Mouse (Mus musculus) embryonic facial prominence, embryonic 12.5 days (tissue): ENCODE measurements around the gene Tctn1. TPM values are rescaled to one million over a fixed set of nuclear protein-coding genes. Genes with fewer than 3 reads are reported as not detected.
A peak's percentile ranks its signal among the peaks of the same experiment; 100 is the strongest.

Source experiments
- ATAC-seq: fragments of 200-750 bp; cut with Nextera tagmentation; 2 replicates; pipeline ENCODE4 v1.8.0; 2017; ENCODE audit not compliant: insufficient number of reproducible peaks, insufficient read depth, low FRiP score, low TSS enrichment
- H3K27ac ChIP-seq: fragments of 300-500 bp; sonication (generic); 2 replicates; pipeline ENCODE4 v1.5.1; 2016; ENCODE audit warnings: mild to moderate bottlenecking
- H3K27me3 ChIP-seq: fragments of 300-500 bp; sonication (generic); 2 replicates; pipeline ENCODE4 v1.6.1; 2016; ENCODE audit warnings: mild to moderate bottlenecking, moderate library complexity
- H3K36me3 ChIP-seq: fragments of 300-500 bp; sonication (generic); 2 replicates; pipeline ENCODE4 v1.6.1; 2016; ENCODE audit warnings: mild to moderate bottlenecking
- H3K4me1 ChIP-seq: fragments of 300-500 bp; sonication (generic); 2 replicates; pipeline ENCODE4 v1.6.1; 2016
- H3K4me2 ChIP-seq: fragments of 300-500 bp; sonication (generic); replicated peaks from 2 replicates; pipeline ENCODE4 v1.6.1; 2016; ENCODE audit warnings: mild to moderate bottlenecking, moderate library complexity
- H3K4me3 ChIP-seq: fragments of 300-500 bp; sonication (generic); 2 replicates; pipeline ENCODE4 v1.5.1; 2016; ENCODE audit warnings: mild to moderate bottlenecking
- H3K9ac ChIP-seq: fragments of 300-500 bp; sonication (generic); 2 replicates; pipeline ENCODE4 v1.6.1; 2016; ENCODE audit warnings: mild to moderate bottlenecking, moderate library complexity
- H3K9me3 ChIP-seq: fragments of 300-500 bp; sonication (generic); 2 replicates; pipeline ENCODE4 v1.6.1; 2016; ENCODE audit warnings: mild to moderate bottlenecking, moderate library complexity
- WGBS: fragments of 180-500 bp; shearing (Covaris S2); methylation state at CpG from one replicate; pipeline ENCODE4 v1.1.7; 2016; 5-methylcytosine and 5-hydroxymethylcytosine counted together
- polyA plus RNA-seq: library from polyadenylated mRNA; unstranded; fragments of >200 nt; fragmentation: Nextera tagmentation; extraction: Ambion mirVana; gene quantifications from 2 replicates; pipeline ENCODE4 v1.2.1, GENCODE M21; 2016

Tctn1 gene
- polyA plus RNA-seq = 5.9 and 6.5 TPM in 2 replicates

GRCm38 (mm10) chr5:122263933-122264905, at the start of gene Tctn1:
TSS of gene Tctn1 (minus strand) at chr5:122264460.
- ATAC-seq = peak; percentile 96
- WGBS = 1% methylated on average over 49 of the region's 49 CpGs
- no peaks in the 10 kb centered on the region for H3K27me3 ChIP-seq

GRCm38 (mm10) chr5:122312942-122313684, 48.9 kb upstream of the Tctn1 start:
- 93% methylated on average over 17 of the region's 17 CpGs for WGBS
- no peak for ATAC-seq
- H3K36me3 ChIP-seq = peaks cover 36% of the 10 kb centered on the region

More at GRCm38 (mm10) chr5:122263933-122264905, at the start of gene Tctn1:
- peak within 1 kb of the TSS; percentile 63 for H3K27ac ChIP-seq
- peak within 1 kb of the TSS; percentile 79 for H3K4me2 ChIP-seq
- no peaks in the 10 kb centered on the region for H3K9me3 ChIP-seq
- H3K36me3 ChIP-seq = peaks cover 1% of the 10 kb centered on the region; the same call in 1 of the 2 replicates
- peaks cover 8% of the 10 kb centered on the region for H3K4me1 ChIP-seq
- peak within 1 kb of the TSS; percentile 83 for H3K4me3 ChIP-seq
- H3K9ac ChIP-seq = peak within 1 kb of the TSS; percentile 79

GRCm38 (mm10) chr5:122312346-122312745, 48.1 kb upstream of the Tctn1 start:
- 95% methylated on average over 4 of the region's 4 CpGs for WGBS
- Histone ChIP-seq H3K9ac (no peak overlapping the region), H3K27me3 (no peaks in the 10 kb centered on the region), H3K4me2 (no peak overlapping the region), H3K9me3 (no peaks in the 10 kb centered on the region), H3K27ac (no peak overlapping the region), H3K36me3 (peaks cover 28% of the 10 kb centered on the region), H3K4me3 (no peak overlapping the region), H3K4me1 (0 out of 2 replicates have a peak, but pooled peaks cover 6% of the 10 kb centered on the region)
- no peak for ATAC-seq

More at GRCm38 (mm10) chr5:122312942-122313684, 48.9 kb upstream of the Tctn1 start:
- Histone ChIP-seq H3K4me2 (no peak overlapping the region), H3K4me1 (0 out of 2 replicates have a peak, but pooled peaks cover 6% of the 10 kb centered on the region), H3K27ac (no peak overlapping the region), H3K9ac (no peak overlapping the region), H3K4me3 (no peak overlapping the region), H3K9me3 (no peaks in the 10 kb centered on the region), H3K27me3 (no peaks in the 10 kb centered on the region)

GRCm38 (mm10) chr5:122311692-122312091, 47.4 kb upstream of the Tctn1 start:
- Histone ChIP-seq H3K4me1 (0 out of 2 replicates have a peak, but pooled peaks cover 6% of the 10 kb centered on the region), H3K4me2 (no peak overlapping the region), H3K9me3 (no peaks in the 10 kb centered on the region), H3K9ac (no peak overlapping the region), H3K36me3 (peaks cover 25% of the 10 kb centered on the region), H3K4me3 (no peak overlapping the region), H3K27me3 (no peaks in the 10 kb centered on the region), H3K27ac (no peak overlapping the region)
- whole genome bisulfite sequencing = 71% methylated on average over 7 of the region's 7 CpGs
- no peak for ATAC-seq

- Histone ChIP-seq H3K9ac (no peak overlapping the region), H3K9me3 (no peaks in the 10 kb centered on the region), H3K36me3 (peaks cover 23% of the 10 kb centered on the region), H3K4me2 (no peak overlapping the region), H3K4me3 (no peak overlapping the region), H3K4me1 (0 out of 2 replicates have a peak, but pooled peaks cover 6% of the 10 kb centered on the region), H3K27ac (no peak overlapping the region; the same call in 1 of the 2 replicates), H3K27me3 (no peaks in the 10 kb centered on the region)
- 85% methylated on average over 8 of the region's 8 CpGs for WGBS
- ATAC-seq = no peak
These were observed 46.4 kb upstream of the Tctn1 start for GRCm38 (mm10) chr5:122310699-122311098.

GRCm38 (mm10) chr5:122306536-122306935, 42.3 kb upstream of the Tctn1 start:
- Histone ChIP-seq H3K4me1 (peaks cover 30% of the 10 kb centered on the region), H3K9ac (no peak overlapping the region), H3K9me3 (no peaks in the 10 kb centered on the region), H3K27ac (no peak overlapping the region), H3K36me3 (peaks cover 4% of the 10 kb centered on the region; the same call in 1 of the 2 replicates), H3K4me2 (no peak overlapping the region), H3K27me3 (no peaks in the 10 kb centered on the region), H3K4me3 (no peak overlapping the region)
- ATAC-seq = no peak
- 81% methylated on average over 3 of the region's 3 CpGs for WGBS

GRCm38 (mm10) chr5:122305472-122305871, 41.2 kb upstream of the Tctn1 start:
- Histone ChIP-seq H3K4me3 (no peak overlapping the region), H3K4me1 (peaks cover 30% of the 10 kb centered on the region), H3K4me2 (no peak overlapping the region), H3K9ac (no peak overlapping the region), H3K9me3 (no peaks in the 10 kb centered on the region), H3K36me3 (no peaks in the 10 kb centered on the region), H3K27me3 (no peaks in the 10 kb centered on the region), H3K27ac (no peak overlapping the region)
- 86% methylated on average over 7 of the region's 7 CpGs for WGBS
- no peak for ATAC-seq

- no peaks in the 10 kb centered on the region for H3K36me3 ChIP-seq
- 0 out of 2 replicates have a peak overlapping the region, but pooled peaks have one; percentile 19 for H3K27ac ChIP-seq
- no peaks in the 10 kb centered on the region for H3K9me3 ChIP-seq
- H3K4me1 ChIP-seq = peaks cover 33% of the 10 kb centered on the region
- 80% methylated on average over 6 of the region's 6 CpGs for WGBS
- H3K4me3 ChIP-seq = no peak overlapping the region
- no peak overlapping the region for H3K4me2 ChIP-seq
- no peaks in the 10 kb centered on the region for H3K27me3 ChIP-seq
- no peak overlapping the region for H3K9ac ChIP-seq
- ATAC-seq = no peak
These were observed 40.3 kb upstream of the Tctn1 start for GRCm38 (mm10) chr5:122304541-122304940.

- no peaks in the 10 kb centered on the region for H3K27me3 ChIP-seq
- no peak overlapping the region for H3K4me3 ChIP-seq
- 0 out of 2 replicates have a peak overlapping the region, but pooled peaks have one; percentile 19 for H3K27ac ChIP-seq
- H3K36me3 ChIP-seq = no peaks in the 10 kb centered on the region
- no peak overlapping the region for H3K9ac ChIP-seq
- H3K4me2 ChIP-seq = no peak overlapping the region
- no peak for ATAC-seq
- H3K9me3 ChIP-seq = no peaks in the 10 kb centered on the region
- 84% methylated on average over 7 of the region's 7 CpGs for WGBS
- peaks cover 33% of the 10 kb centered on the region for H3K4me1 ChIP-seq
These were observed 39.7 kb upstream of the Tctn1 start for GRCm38 (mm10) chr5:122303937-122304336.

- WGBS = 60% methylated on average over 17 of the region's 17 CpGs
These were observed 38.8 kb upstream of the Tctn1 start for GRCm38 (mm10) chr5:122302810-122303745.

More at GRCm38 (mm10) chr5:122302810-122303745, 38.8 kb upstream of the Tctn1 start:
- H3K9me3 ChIP-seq = no peaks in the 10 kb centered on the region
- H3K27ac ChIP-seq = no peak overlapping the region; the same call in 1 of the 2 replicates
- no peak for ATAC-seq
- H3K27me3 ChIP-seq = no peaks in the 10 kb centered on the region
- no peak overlapping the region for H3K9ac ChIP-seq
- H3K4me2 ChIP-seq = no peak overlapping the region
- no peaks in the 10 kb centered on the region for H3K36me3 ChIP-seq
- no peak overlapping the region for H3K4me3 ChIP-seq
- peaks cover 33% of the 10 kb centered on the region for H3K4me1 ChIP-seq
